Mouse (Mus musculus) liver, embryonic 14.5 days (tissue): ENCODE data around the gene Arl4d.

Experiments
- CTCF ChIP-seq: IDR thresholded peaks from 2 replicates; pipeline ENCODE4 v1.5.1; 2016; ENCODE audit warnings: antibody characterized with exemption, low read depth, control low read depth
- EP300 ChIP-seq: IDR thresholded peaks from 2 replicates; pipeline ENCODE4 v1.6.1; 2016; ENCODE audit warnings: antibody characterized with exemption, low read depth

- TF ChIP-seq CTCF (no peak), EP300 (no peak)
These were observed 5.0 kb downstream of the Arl4d start for GRCm38 (mm10) chr11:101670334-101670733.
